Mouse (Mus musculus): ENCODE measurements around the gene Cers6. TPM values are rescaled to one million over a fixed set of nuclear protein-coding genes. Genes with fewer than 3 reads are reported as not detected.

Cers6 gene
- polyA plus RNA-seq, 1 experiment from 2014 or later = 26.8 TPM

DNA sequence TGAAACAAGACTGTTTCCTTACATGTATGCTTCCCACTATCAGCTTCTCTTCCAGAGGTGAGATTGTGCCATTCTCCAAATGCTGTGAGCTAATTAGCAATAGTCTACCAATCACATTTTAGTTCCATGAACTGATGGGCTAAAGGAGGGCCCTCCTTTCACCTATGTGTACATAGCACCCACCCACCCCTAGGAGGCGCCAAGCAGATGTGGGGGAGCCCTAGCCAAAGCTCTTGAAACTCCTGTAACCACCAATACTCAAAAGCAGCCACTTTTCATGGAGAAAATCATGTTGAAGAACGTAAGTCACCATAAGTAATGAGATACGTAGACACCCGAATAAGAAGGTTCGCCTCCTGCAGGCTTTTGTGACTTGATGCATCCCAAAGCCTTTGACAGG, 251.4 kb downstream of the Cers6 start:
- Histone ChIP-seq H3K27me3 (ENCODE audit: control insufficient read depth, insufficient read depth, low read length) (no peaks in the 10 kb centered on the region), H3K9me3 (ENCODE audit: control insufficient read depth, low read length) (no peaks in the 10 kb centered on the region), H3K4me1 (ENCODE audit: control insufficient read depth, insufficient read depth, low read length) (no peaks in the 10 kb centered on the region), H3K9ac (ENCODE audit: low read length) (no peak overlapping the region), H3K27ac (replicated peaks; ENCODE audit: low read depth, low read length) (no peak overlapping the region), H3K4me2 (ENCODE audit: low read depth, severe bottlenecking) (no peak overlapping the region), H3K4me3 (ENCODE audit: low read depth, low read length) (no peak overlapping the region), H3K36me3 (ENCODE audit: control insufficient read depth, insufficient read depth, low read length) (no peaks in the 10 kb centered on the region)
- 93% methylated on average over 5 of the region's 5 CpGs for WGBS
- ATAC-seq (ENCODE audit: insufficient number of reproducible peaks, low FRiP score, low TSS enrichment, low read depth) = no peak
- no peak for DNase-seq (ENCODE audit: low spot score)

- Histone ChIP-seq H3K4me3 (ENCODE audit: low read depth, low read length) (no peak overlapping the region), H3K9ac (ENCODE audit: low read length) (no peak overlapping the region), H3K36me3 (ENCODE audit: control insufficient read depth, insufficient read depth, low read length) (no peaks in the 10 kb centered on the region), H3K27me3 (ENCODE audit: control insufficient read depth, insufficient read depth, low read length) (no peaks in the 10 kb centered on the region), H3K4me1 (ENCODE audit: control insufficient read depth, insufficient read depth, low read length) (no peaks in the 10 kb centered on the region), H3K9me3 (ENCODE audit: control insufficient read depth, low read length) (no peaks in the 10 kb centered on the region), H3K27ac (replicated peaks; ENCODE audit: low read depth, low read length) (no peak overlapping the region), H3K4me2 (ENCODE audit: low read depth, severe bottlenecking) (no peak overlapping the region)
- no peak for DNase-seq (ENCODE audit: low spot score)
- 90% methylated on average over 10 of the region's 10 CpGs for WGBS
- no peak for ATAC-seq (ENCODE audit: insufficient number of reproducible peaks, low FRiP score, low TSS enrichment, low read depth)
Measured at GRCm38 (mm10) chr2:69113829-69114547, 252.7 kb downstream of the Cers6 start.

- Histone ChIP-seq H3K9me3 (ENCODE audit: control insufficient read depth, low read length) (no peaks in the 10 kb centered on the region), H3K27ac (replicated peaks; ENCODE audit: low read depth, low read length) (no peak overlapping the region), H3K9ac (ENCODE audit: low read length) (no peak overlapping the region), H3K4me2 (ENCODE audit: low read depth, severe bottlenecking) (no peak overlapping the region), H3K4me3 (ENCODE audit: low read depth, low read length) (no peak overlapping the region), H3K4me1 (ENCODE audit: control insufficient read depth, insufficient read depth, low read length) (no peaks in the 10 kb centered on the region), H3K36me3 (ENCODE audit: control insufficient read depth, insufficient read depth, low read length) (no peaks in the 10 kb centered on the region), H3K27me3 (ENCODE audit: control insufficient read depth, insufficient read depth, low read length) (no peaks in the 10 kb centered on the region)
- DNase-seq (ENCODE audit: low spot score) (no peak), ATAC-seq (ENCODE audit: insufficient number of reproducible peaks, low FRiP score, low TSS enrichment, low read depth) (no peak)
- 93% methylated on average over 3 of the region's 3 CpGs for WGBS
Measured at GRCm38 (mm10) chr2:69115921-69116320, 254.7 kb downstream of the Cers6 start.

- H3K9me3 ChIP-seq (ENCODE audit: control insufficient read depth, low read length) = no peaks in the 10 kb centered on the region
- H3K4me1 ChIP-seq (ENCODE audit: control insufficient read depth, insufficient read depth, low read length) = no peaks in the 10 kb centered on the region
- ATAC-seq (ENCODE audit: insufficient number of reproducible peaks, low FRiP score, low TSS enrichment, low read depth) = no peak
- no peaks in the 10 kb centered on the region for H3K36me3 ChIP-seq (ENCODE audit: control insufficient read depth, insufficient read depth, low read length)
- H3K27me3 ChIP-seq (ENCODE audit: control insufficient read depth, insufficient read depth, low read length) = no peaks in the 10 kb centered on the region
- H3K27ac ChIP-seq (replicated peaks; ENCODE audit: low read depth, low read length) = no peak overlapping the region
- DNase-seq (ENCODE audit: low spot score) = no peak
- H3K4me3 ChIP-seq (ENCODE audit: low read depth, low read length) = no peak overlapping the region
- no peak overlapping the region for H3K9ac ChIP-seq (ENCODE audit: low read length)
- no peak overlapping the region for H3K4me2 ChIP-seq (ENCODE audit: low read depth, severe bottlenecking)
- WGBS = 77% methylated on average over 4 of the region's 4 CpGs
Measured at GRCm38 (mm10) chr2:69116767-69117166, 255.5 kb downstream of the Cers6 start.

DNA sequence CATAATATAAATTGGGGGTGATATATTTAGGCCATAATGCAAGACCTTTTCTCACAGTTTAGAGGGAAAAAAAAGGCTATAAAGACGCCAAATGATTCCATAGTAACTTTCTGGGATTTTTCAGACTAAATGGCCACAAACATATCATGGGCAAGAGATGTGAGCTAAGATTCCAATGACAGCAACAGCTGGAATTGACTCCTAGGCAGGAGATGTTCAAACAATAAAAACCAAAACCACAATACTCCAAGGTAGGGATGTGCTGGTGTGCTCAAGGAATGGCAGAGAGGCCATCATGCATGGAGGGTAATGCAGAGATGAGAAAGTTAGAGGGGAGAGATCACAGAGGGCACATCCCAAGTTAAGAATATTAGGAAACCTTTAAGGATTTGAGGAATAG, 257.8 kb downstream of the Cers6 start:
- no peak overlapping the region for H3K4me3 ChIP-seq (ENCODE audit: low read depth, low read length)
- DNase-seq (ENCODE audit: low spot score) (no peak), ATAC-seq (ENCODE audit: insufficient number of reproducible peaks, low FRiP score, low TSS enrichment, low read depth) (no peak)
- no peak overlapping the region for H3K4me2 ChIP-seq (ENCODE audit: low read depth, severe bottlenecking)
- H3K36me3 ChIP-seq (ENCODE audit: control insufficient read depth, insufficient read depth, low read length) = no peaks in the 10 kb centered on the region
- H3K9me3 ChIP-seq (ENCODE audit: control insufficient read depth, low read length) = no peaks in the 10 kb centered on the region
- H3K4me1 ChIP-seq (ENCODE audit: control insufficient read depth, insufficient read depth, low read length) = no peaks in the 10 kb centered on the region
- H3K27ac ChIP-seq (replicated peaks; ENCODE audit: low read depth, low read length) = no peak overlapping the region
- H3K27me3 ChIP-seq (ENCODE audit: control insufficient read depth, insufficient read depth, low read length) = no peaks in the 10 kb centered on the region
- H3K9ac ChIP-seq (ENCODE audit: low read length) = no peak overlapping the region
- WGBS = 91% methylated on average over 1 of the region's 1 CpGs

- no peak overlapping the region for H3K9ac ChIP-seq (ENCODE audit: low read length)
- no peak overlapping the region for H3K4me3 ChIP-seq (ENCODE audit: low read depth, low read length)
- no peaks in the 10 kb centered on the region for H3K9me3 ChIP-seq (ENCODE audit: control insufficient read depth, low read length)
- DNase-seq (ENCODE audit: low spot score) (no peak), ATAC-seq (ENCODE audit: insufficient number of reproducible peaks, low FRiP score, low TSS enrichment, low read depth) (no peak)
- H3K4me1 ChIP-seq (ENCODE audit: control insufficient read depth, insufficient read depth, low read length) = no peaks in the 10 kb centered on the region
- WGBS = 16% methylated on average over 2 of the region's 2 CpGs
- no peak overlapping the region for H3K27ac ChIP-seq (replicated peaks; ENCODE audit: low read depth, low read length)
- no peaks in the 10 kb centered on the region for H3K36me3 ChIP-seq (ENCODE audit: control insufficient read depth, insufficient read depth, low read length)
- no peaks in the 10 kb centered on the region for H3K27me3 ChIP-seq (ENCODE audit: control insufficient read depth, insufficient read depth, low read length)
- H3K4me2 ChIP-seq (ENCODE audit: low read depth, severe bottlenecking) = no peak overlapping the region
Measured at GRCm38 (mm10) chr2:69119718-69120117, 258.5 kb downstream of the Cers6 start.

DNA sequence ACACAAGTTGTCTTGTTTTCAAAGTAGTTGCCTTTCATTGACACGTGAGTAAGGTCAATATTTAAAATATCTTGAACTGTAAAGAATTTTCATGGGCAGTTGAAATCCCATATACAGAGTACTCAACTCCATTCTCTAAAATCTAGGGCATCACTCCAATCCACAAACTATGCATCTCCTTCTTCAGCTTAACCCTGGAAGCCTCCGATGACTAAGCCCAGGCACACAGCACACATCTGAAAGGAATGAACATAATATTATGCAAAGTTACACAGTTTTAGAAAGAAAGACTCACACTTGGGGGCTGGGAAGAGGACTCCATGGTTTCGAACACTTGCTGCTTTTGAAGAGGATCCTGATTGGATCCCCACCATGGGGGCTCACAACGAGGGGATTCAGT, 260.4 kb downstream of the Cers6 start:
- Histone ChIP-seq H3K27ac (replicated peaks; ENCODE audit: low read depth, low read length) (no peak overlapping the region), H3K9ac (ENCODE audit: low read length) (no peak overlapping the region), H3K4me3 (ENCODE audit: low read depth, low read length) (no peak overlapping the region), H3K4me2 (ENCODE audit: low read depth, severe bottlenecking) (no peak overlapping the region), H3K4me1 (ENCODE audit: control insufficient read depth, insufficient read depth, low read length) (no peaks in the 10 kb centered on the region), H3K36me3 (ENCODE audit: control insufficient read depth, insufficient read depth, low read length) (no peaks in the 10 kb centered on the region), H3K27me3 (ENCODE audit: control insufficient read depth, insufficient read depth, low read length) (no peaks in the 10 kb centered on the region), H3K9me3 (ENCODE audit: control insufficient read depth, low read length) (no peaks in the 10 kb centered on the region)
- no peak for DNase-seq (ENCODE audit: low spot score)
- ATAC-seq (ENCODE audit: insufficient number of reproducible peaks, low FRiP score, low TSS enrichment, low read depth) = no peak
- WGBS = 87% methylated on average over 4 of the region's 4 CpGs

GRCm38 (mm10) chr2:69125425-69125824, 264.2 kb downstream of the Cers6 start:
- Histone ChIP-seq H3K36me3 (ENCODE audit: control insufficient read depth, insufficient read depth, low read length) (no peaks in the 10 kb centered on the region), H3K9me3 (ENCODE audit: control insufficient read depth, low read length) (no peaks in the 10 kb centered on the region), H3K4me3 (ENCODE audit: low read depth, low read length) (no peak overlapping the region), H3K9ac (ENCODE audit: low read length) (no peak overlapping the region), H3K27ac (replicated peaks; ENCODE audit: low read depth, low read length) (no peak overlapping the region), H3K27me3 (ENCODE audit: control insufficient read depth, insufficient read depth, low read length) (no peaks in the 10 kb centered on the region), H3K4me2 (ENCODE audit: low read depth, severe bottlenecking) (no peak overlapping the region), H3K4me1 (ENCODE audit: control insufficient read depth, insufficient read depth, low read length) (no peaks in the 10 kb centered on the region)
- no peak for ATAC-seq (ENCODE audit: insufficient number of reproducible peaks, low FRiP score, low TSS enrichment, low read depth)
- WGBS = 79% methylated on average over 3 of the region's 3 CpGs
- DNase-seq (ENCODE audit: low spot score) = no peak

DNA sequence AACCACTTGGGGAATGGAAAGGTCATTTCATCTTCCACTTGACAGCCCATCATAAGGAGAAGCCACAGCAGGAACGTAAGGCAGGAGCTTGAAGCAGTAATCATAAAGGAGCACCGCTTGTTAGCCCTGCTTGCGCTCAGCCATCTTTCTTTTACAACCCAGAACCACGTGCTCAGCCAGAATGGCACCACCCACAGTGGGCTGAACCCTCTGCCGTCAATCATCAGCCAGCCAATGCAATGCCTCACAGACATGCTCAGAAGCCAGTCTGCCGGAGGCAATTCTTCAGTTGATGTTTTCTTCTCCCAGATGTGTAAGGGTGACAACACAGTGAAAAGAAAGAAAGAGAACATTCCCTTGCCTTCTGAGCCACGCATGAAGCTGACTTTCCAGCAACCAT, 267.1 kb downstream of the Cers6 start:
- ATAC-seq (ENCODE audit: insufficient number of reproducible peaks, low FRiP score, low TSS enrichment, low read depth) = no peak
- no peaks in the 10 kb centered on the region for H3K36me3 ChIP-seq (ENCODE audit: control insufficient read depth, insufficient read depth, low read length)

More for the DNA sequence above, 267.1 kb downstream of the Cers6 start:
- DNase-seq (ENCODE audit: low spot score) = no peak
- Histone ChIP-seq H3K4me2 (ENCODE audit: low read depth, severe bottlenecking) (no peak overlapping the region), H3K4me1 (ENCODE audit: control insufficient read depth, insufficient read depth, low read length) (no peaks in the 10 kb centered on the region), H3K9ac (ENCODE audit: low read length) (no peak overlapping the region), H3K4me3 (ENCODE audit: low read depth, low read length) (no peak overlapping the region), H3K27me3 (ENCODE audit: control insufficient read depth, insufficient read depth, low read length) (no peaks in the 10 kb centered on the region), H3K27ac (replicated peaks; ENCODE audit: low read depth, low read length) (no peak overlapping the region), H3K9me3 (ENCODE audit: control insufficient read depth, low read length) (no peaks in the 10 kb centered on the region)
- 80% methylated on average over 7 of the region's 7 CpGs for WGBS

Measured in limb, embryonic 11.5 days (tissue).